Mouse (Mus musculus) thymus, adult 2 months (tissue): Measurements from ENCODE around the gene Nadsyn1. TPM values are rescaled to one million over a fixed set of nuclear protein-coding genes. Genes with fewer than 3 reads are reported as not detected.

ENCODE experiments used
- DNase-seq: peaks from one replicate; pipeline ENCODE4 v3.0.0; 2021
- H3K27ac ChIP-seq: fragments of 200-500 bp; 2 replicates; pipeline ENCODE4 v1.5.1; 2012; ENCODE audit warnings: low read length, control low read depth; ENCODE audit not compliant: control insufficient read depth, insufficient read depth
- H3K27me3 ChIP-seq: fragments of 200-500 bp; 2 replicates; pipeline ENCODE4 v1.6.1; 2012; ENCODE audit warnings: mild to moderate bottlenecking, low read length, moderate library complexity, mixed read lengths; ENCODE audit not compliant: control insufficient read depth, insufficient read depth
- H3K36me3 ChIP-seq: fragments of 200-500 bp; 2 replicates; pipeline ENCODE4 v1.6.1; 2012; ENCODE audit warnings: mild to moderate bottlenecking, low read length, moderate library complexity; ENCODE audit not compliant: control insufficient read depth, insufficient read depth
- H3K4me1 ChIP-seq: fragments of 200-500 bp; replicated peaks from 2 replicates; pipeline ENCODE4 v1.6.1; 2012; ENCODE audit warnings: low read length; ENCODE audit not compliant: control insufficient read depth, insufficient read depth
- H3K4me3 ChIP-seq: fragments of 200-500 bp; 2 replicates; pipeline ENCODE4 v1.5.1; 2012; ENCODE audit warnings: mild to moderate bottlenecking, low read length, control low read depth, moderate library complexity; ENCODE audit not compliant: control insufficient read depth, insufficient read depth
- CTCF ChIP-seq: fragments of 200-500 bp; IDR thresholded peaks from 2 replicates; pipeline ENCODE4 v1.5.1; 2012; ENCODE audit warnings: mild to moderate bottlenecking, control low read depth, low read length, moderate library complexity, borderline replicate concordance; ENCODE audit not compliant: control insufficient read depth, poor library complexity, insufficient read depth; ENCODE audit errors: extremely low read depth
- POLR2A ChIP-seq: fragments of 200-500 bp; IDR thresholded peaks from 2 replicates; pipeline ENCODE4 v1.6.1; 2012; ENCODE audit warnings: mild to moderate bottlenecking, low read length, control low read depth, moderate library complexity; ENCODE audit not compliant: control insufficient read depth, poor library complexity, insufficient read depth; ENCODE audit errors: extremely low read depth
- WGBS: fragments of 180-500 bp; shearing (Covaris S2); methylation state at CpG from one replicate; pipeline ENCODE4 v1.1.7; 2018; 5-methylcytosine and 5-hydroxymethylcytosine counted together
- polyA plus RNA-seq: library from polyadenylated mRNA; depleted of rRNA; stranded (reverse); fragments of >200 nt; gene quantifications from 2 replicates; pipeline ENCODE4 v1.2.3, GENCODE M21; 2012

Nadsyn1 gene
- polyA plus RNA-seq, 1 experiment, result 17.7 TPM

GRCm38 (mm10) chr7:143840121-143840520, 17.5 kb upstream of the Nadsyn1 start:
- TF ChIP-seq POLR2A (no peak), CTCF (no peak)
- H3K4me3 ChIP-seq, result no peak overlapping the region
- DNase-seq, result no peak
- no peaks in the 10 kb centered on the region for H3K27me3 ChIP-seq
- H3K27ac ChIP-seq, result no peak overlapping the region
- peaks cover 40% of the 10 kb centered on the region for H3K36me3 ChIP-seq
- 97% methylated on average over 5 of the region's 5 CpGs for WGBS
- peaks cover 30% of the 10 kb centered on the region for H3K4me1 ChIP-seq

- Histone ChIP-seq H3K4me1 (peaks cover 34% of the 10 kb centered on the region), H3K27ac (peak overlapping the region; percentile 88), H3K36me3 (peaks cover 18% of the 10 kb centered on the region), H3K4me3 (no peak overlapping the region), H3K27me3 (no peaks in the 10 kb centered on the region)
- 56% methylated on average over 3 of the region's 3 CpGs for WGBS
- peak; percentile 54 for DNase-seq
- TF ChIP-seq POLR2A (no peak), CTCF (no peak)
Observed at GRCm38 (mm10) chr7:143837705-143838358, 15.2 kb upstream of the Nadsyn1 start.

- Histone ChIP-seq H3K27ac (peak overlapping the region; percentile 38), H3K4me1 (peaks cover 39% of the 10 kb centered on the region), H3K27me3 (no peaks in the 10 kb centered on the region), H3K36me3 (no peaks in the 10 kb centered on the region), H3K4me3 (no peak overlapping the region)
- WGBS, result 62% methylated on average over 3 of the region's 3 CpGs
- no peak for DNase-seq
- no peak for TF ChIP-seq CTCF
- no peak for TF ChIP-seq POLR2A
Observed at GRCm38 (mm10) chr7:143834972-143835371, 12.3 kb upstream of the Nadsyn1 start.

GRCm38 (mm10) chr7:143834316-143834715, 11.7 kb upstream of the Nadsyn1 start:
- no peak overlapping the region for H3K4me3 ChIP-seq
- no peaks in the 10 kb centered on the region for H3K27me3 ChIP-seq
- peaks cover 39% of the 10 kb centered on the region for H3K4me1 ChIP-seq
- no peak for DNase-seq
- WGBS, result 96% methylated on average over 2 of the region's 2 CpGs
- TF ChIP-seq POLR2A (no peak), CTCF (no peak)
- H3K27ac ChIP-seq, result no peak overlapping the region; the same call in 1 of the 2 replicates
- no peaks in the 10 kb centered on the region for H3K36me3 ChIP-seq

GRCm38 (mm10) chr7:143833581-143834190, 11.0 kb upstream of the Nadsyn1 start:
- WGBS, result 90% methylated on average over 6 of the region's 6 CpGs
- no peak for TF ChIP-seq POLR2A
- no peak for TF ChIP-seq CTCF
- Histone ChIP-seq H3K4me1 (peaks cover 39% of the 10 kb centered on the region), H3K36me3 (no peaks in the 10 kb centered on the region), H3K27me3 (no peaks in the 10 kb centered on the region), H3K4me3 (no peak overlapping the region), H3K27ac (no peak overlapping the region)
- DNase-seq, result no peak

- 95% methylated on average over 2 of the region's 2 CpGs for WGBS
- no peak for TF ChIP-seq CTCF
- H3K27ac ChIP-seq, result no peak overlapping the region
Observed at GRCm38 (mm10) chr7:143832611-143833010, 10.0 kb upstream of the Nadsyn1 start.

More at GRCm38 (mm10) chr7:143832611-143833010, 10.0 kb upstream of the Nadsyn1 start:
- Histone ChIP-seq H3K36me3 (no peaks in the 10 kb centered on the region), H3K4me1 (peaks cover 29% of the 10 kb centered on the region), H3K4me3 (no peak overlapping the region), H3K27me3 (no peaks in the 10 kb centered on the region)
- DNase-seq, result no peak
